Mouse (Mus musculus) spleen, postnatal 14 days (tissue): Measurements from ENCODE around the gene Lrrc3c.

ENCODE experiments used
- DNase-seq, 2 experiments: peaks; one replicate each; pipeline ENCODE4 v3.0.0; 2021 to 2022; ENCODE audit warnings: low spot score in 2 of 2

The Lrrc3c gene

GRCm38 (mm10) chr11:98628706-98629105 lies 30.6 kb downstream of the Lrrc3c start:
- no peak for DNase-seq

GRCm38 (mm10) chr11:98630646-98631045 lies 32.6 kb downstream of the Lrrc3c start:
- no peak for DNase-seq

DNA sequence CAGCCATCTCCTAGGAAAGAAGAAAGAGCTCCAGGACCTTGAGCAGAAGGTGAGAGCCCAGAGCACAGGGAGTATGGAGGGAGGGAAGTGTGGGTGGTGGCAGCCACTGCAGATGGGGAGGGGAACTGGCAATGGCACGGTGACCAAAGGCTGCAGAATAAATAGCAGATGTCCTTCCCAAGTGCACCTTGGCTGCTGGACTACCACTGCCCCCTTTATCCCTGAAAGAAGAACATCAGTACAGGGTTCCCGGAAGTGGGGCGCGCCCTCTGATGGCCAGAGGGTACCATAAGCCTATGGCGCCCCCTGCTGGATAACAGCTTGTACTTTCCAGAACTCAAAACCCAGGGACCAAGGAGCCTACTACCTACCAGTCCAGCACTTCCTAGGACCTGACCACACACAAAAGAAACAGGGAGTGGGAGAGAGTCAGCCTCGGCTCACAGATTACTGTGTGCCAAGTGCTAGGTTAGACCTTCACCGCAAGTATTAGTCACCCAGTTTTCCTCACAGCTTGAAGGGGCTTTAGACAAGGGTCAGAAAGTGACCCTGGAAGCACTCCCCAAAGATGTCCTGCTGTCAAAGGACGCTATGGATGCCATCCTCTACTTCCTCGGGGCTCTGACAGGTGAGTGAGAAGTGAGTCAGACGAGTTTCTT lies 37.4 kb downstream of the Lrrc3c start:
- peak in 1 of 2 experiments; percentile 12 for DNase-seq

- no peak for DNase-seq
Measured at GRCm38 (mm10) chr11:98637501-98637900, 39.4 kb downstream of the Lrrc3c start.

DNA sequence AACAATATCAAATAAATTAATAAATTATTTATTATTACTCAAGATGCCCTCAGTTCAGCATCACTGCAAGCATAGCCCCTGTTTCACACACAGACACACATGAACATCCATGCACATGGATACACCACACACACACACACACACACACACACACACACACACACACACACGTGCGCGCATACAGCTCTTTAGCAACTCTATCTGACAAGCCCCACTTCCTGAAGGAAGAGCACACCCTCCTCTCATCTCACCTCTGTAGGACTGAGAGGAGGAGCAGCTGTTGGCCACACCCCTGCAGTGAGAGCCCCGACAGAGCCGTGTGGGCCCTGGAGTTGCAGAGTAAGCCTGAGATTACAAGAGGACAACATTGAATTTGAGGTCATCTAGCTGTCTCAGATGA lies 42.0 kb downstream of the Lrrc3c start:
- DNase-seq: no peak

- DNase-seq: no peak
Measured at GRCm38 (mm10) chr11:98644757-98645156, 46.7 kb downstream of the Lrrc3c start.

DNA sequence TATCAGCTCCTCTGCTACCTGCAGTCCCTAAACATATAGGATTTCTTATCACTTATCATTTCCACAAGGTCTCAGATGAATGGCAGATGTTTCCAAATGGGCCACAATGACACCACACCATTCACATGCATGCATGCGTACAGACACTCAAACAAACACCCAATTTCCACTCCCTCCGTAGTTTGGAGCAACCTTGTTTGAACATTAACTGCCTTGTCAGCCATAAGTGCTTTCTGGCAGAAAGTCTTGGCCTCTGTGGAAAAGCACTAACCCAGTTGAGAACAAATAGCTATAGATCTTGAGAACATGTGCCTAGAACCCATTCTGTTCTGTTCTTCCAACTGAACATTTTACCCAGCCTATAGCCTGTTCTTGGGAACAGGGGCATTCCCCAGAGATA lies 47.9 kb downstream of the Lrrc3c start:
- DNase-seq: no peak

- DNase-seq: no peak
Measured at GRCm38 (mm10) chr11:98646459-98646858, 48.4 kb downstream of the Lrrc3c start, which contains the start of gene Gsdma2. Gsdma2 (plus strand) TSS chr11:98646759.
